Mouse (Mus musculus): ENCODE data around the gene Nr2f1. TPM values are rescaled to one million over a fixed set of nuclear protein-coding genes. Genes with fewer than 3 reads are reported as not detected.
A peak's percentile ranks its signal among the peaks of the same experiment; 100 is the strongest.

Nr2f1 gene
- total RNA-seq, 1 experiment from 2014 or later = not detected

- ATAC-seq (replicated peaks in 1 of 2; ENCODE audit: insufficient read depth in 1 of 2, low FRiP score in 2 of 2, low TSS enrichment in 1 of 2, low read depth in 1 of 2, poor library complexity in 2 of 2, severe bottlenecking in 2 of 2) = peak; percentile 51 to 85; a peak in 2 of 4 replicates
Observed at GRCm38 (mm10) chr13:78171320-78171719, 28.2 kb downstream of the Nr2f1 start.

- no peak for ATAC-seq (replicated peaks in 1 of 2; ENCODE audit: insufficient read depth in 1 of 2, low FRiP score in 2 of 2, low TSS enrichment in 1 of 2, low read depth in 1 of 2, poor library complexity in 2 of 2, severe bottlenecking in 2 of 2)
Observed at GRCm38 (mm10) chr13:78168166-78168565, 31.4 kb downstream of the Nr2f1 start.

GRCm38 (mm10) chr13:78164941-78165340 lies 34.6 kb downstream of the Nr2f1 start:
- ATAC-seq (replicated peaks in 1 of 2; ENCODE audit: insufficient read depth in 1 of 2, low FRiP score in 2 of 2, low TSS enrichment in 1 of 2, low read depth in 1 of 2, poor library complexity in 2 of 2, severe bottlenecking in 2 of 2) = no peak

- peak; percentile 67 to 87 for ATAC-seq (replicated peaks in 1 of 2; ENCODE audit: insufficient read depth in 1 of 2, low FRiP score in 2 of 2, low TSS enrichment in 1 of 2, low read depth in 1 of 2, poor library complexity in 2 of 2, severe bottlenecking in 2 of 2)
Observed at GRCm38 (mm10) chr13:78163087-78163958, 36.2 kb downstream of the Nr2f1 start.

GRCm38 (mm10) chr13:78162149-78162548 lies 37.4 kb downstream of the Nr2f1 start:
- no peak for ATAC-seq (replicated peaks in 1 of 2; ENCODE audit: insufficient read depth in 1 of 2, low FRiP score in 2 of 2, low TSS enrichment in 1 of 2, low read depth in 1 of 2, poor library complexity in 2 of 2, severe bottlenecking in 2 of 2)

- no peak for ATAC-seq (replicated peaks in 1 of 2; ENCODE audit: insufficient read depth in 1 of 2, low FRiP score in 2 of 2, low TSS enrichment in 1 of 2, low read depth in 1 of 2, poor library complexity in 2 of 2, severe bottlenecking in 2 of 2)
Observed at GRCm38 (mm10) chr13:78157465-78157864, 42.1 kb downstream of the Nr2f1 start.

Other genes with a start within 250 kb of the Nr2f1 start
- gene Pou5f2, start 174.9 kb downstream of the Nr2f1 start, total RNA-seq (2017) = 0.65 and 2.0 TPM in 2 replicates

Data from hematopoietic stem cell, adult 5-6 weeks (primary cell).